Mouse (Mus musculus) kidney, embryonic 14.5 days (tissue): ENCODE data around the gene Tspan8. TPM values are rescaled to one million over a fixed set of nuclear protein-coding genes. Genes with fewer than 3 reads are reported as not detected.

Experiments used
- ATAC-seq: fragments of 200-750 bp; cut with Nextera tagmentation; 2 replicates; pipeline ENCODE4 v1.8.0; 2017; ENCODE audit warnings: moderate number of reproducible peaks, mild to moderate bottlenecking, moderate TSS enrichment, moderate library complexity; ENCODE audit not compliant: low FRiP score, low TSS enrichment
- H3K27ac ChIP-seq: fragments of 300-500 bp; sonication (generic); 2 replicates; pipeline ENCODE4 v1.5.1; 2014; ENCODE audit warnings: low read depth, mild to moderate bottlenecking, low read length, moderate library complexity, mixed read lengths
- H3K27me3 ChIP-seq: fragments of 300-500 bp; sonication (generic); 2 replicates; pipeline ENCODE4 v1.6.1; 2014; ENCODE audit warnings: mild to moderate bottlenecking, low read length; ENCODE audit not compliant: control insufficient read depth, insufficient read depth
- H3K36me3 ChIP-seq: fragments of 300-500 bp; sonication (generic); 2 replicates; pipeline ENCODE4 v1.6.1; 2014; ENCODE audit warnings: low read length, mixed read lengths; ENCODE audit not compliant: control insufficient read depth, insufficient read depth
- H3K4me1 ChIP-seq: fragments of 300-500 bp; sonication (generic); 2 replicates; pipeline ENCODE4 v1.6.1; 2014; ENCODE audit warnings: low read length, mixed read lengths; ENCODE audit not compliant: control insufficient read depth, insufficient read depth
- H3K4me2 ChIP-seq: fragments of 300-500 bp; sonication (generic); replicated peaks from 2 replicates; pipeline ENCODE4 v1.6.1; 2014; ENCODE audit warnings: low read depth, mild to moderate bottlenecking, low read length
- H3K4me3 ChIP-seq: fragments of 300-500 bp; sonication (generic); 2 replicates; pipeline ENCODE4 v1.5.1; 2014; ENCODE audit warnings: mild to moderate bottlenecking, low read length
- H3K9ac ChIP-seq: fragments of 300-500 bp; sonication (generic); 2 replicates; pipeline ENCODE4 v1.6.1; 2014; ENCODE audit warnings: low read depth, mild to moderate bottlenecking, low read length, moderate library complexity
- H3K9me3 ChIP-seq: fragments of 300-500 bp; sonication (generic); 2 replicates; pipeline ENCODE4 v1.6.1; 2016; ENCODE audit warnings: low read length; ENCODE audit not compliant: control insufficient read depth
- WGBS: fragments of 180-500 bp; shearing (Covaris S2); extraction: QIAGEN DNeasy Blood & Tissue Kit; methylation state at CpG from one replicate; pipeline ENCODE4 v1.1.7; 2014; 5-methylcytosine and 5-hydroxymethylcytosine counted together
- polyA plus RNA-seq: library from polyadenylated mRNA; unstranded; fragments of >200 nt; fragmentation: Nextera tagmentation; extraction: Ambion mirVana; gene quantifications from 2 replicates; pipeline ENCODE4 v1.2.1, GENCODE M21; 2014

Tspan8 gene
- polyA plus RNA-seq, 1 experiment from 2014 or later = 26.9 TPM

DNA sequence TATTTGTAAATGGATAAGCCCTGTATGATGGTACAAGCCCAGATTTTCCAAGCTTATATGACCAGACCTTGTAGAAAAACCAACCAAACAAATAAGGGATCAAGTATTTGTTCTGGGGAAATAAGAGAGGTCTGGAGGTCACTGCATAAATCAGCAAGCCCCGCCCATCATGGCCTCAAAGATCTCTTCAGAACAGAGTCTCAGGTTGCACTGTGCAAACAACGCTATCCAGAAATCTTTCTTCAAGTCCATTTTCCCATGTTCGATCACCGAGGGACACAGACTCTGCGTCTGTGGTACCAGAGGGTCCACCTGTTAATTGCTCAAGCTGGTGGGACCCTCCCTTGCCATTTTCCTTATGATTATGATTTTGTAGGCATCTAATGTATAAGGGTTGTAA, 45.3 kb downstream of the Tspan8 start:
- H3K4me1 ChIP-seq = no peaks in the 10 kb centered on the region; the same call in 1 of the 2 replicates
- H3K27me3 ChIP-seq = no peaks in the 10 kb centered on the region
- H3K27ac ChIP-seq = no peak overlapping the region
- H3K4me3 ChIP-seq = no peak overlapping the region
- H3K9me3 ChIP-seq = no peaks in the 10 kb centered on the region
- WGBS = 21% methylated on average over 5 of the region's 5 CpGs
- H3K36me3 ChIP-seq = no peaks in the 10 kb centered on the region
- H3K9ac ChIP-seq = no peak overlapping the region
- H3K4me2 ChIP-seq = no peak overlapping the region
- no peak for ATAC-seq

DNA sequence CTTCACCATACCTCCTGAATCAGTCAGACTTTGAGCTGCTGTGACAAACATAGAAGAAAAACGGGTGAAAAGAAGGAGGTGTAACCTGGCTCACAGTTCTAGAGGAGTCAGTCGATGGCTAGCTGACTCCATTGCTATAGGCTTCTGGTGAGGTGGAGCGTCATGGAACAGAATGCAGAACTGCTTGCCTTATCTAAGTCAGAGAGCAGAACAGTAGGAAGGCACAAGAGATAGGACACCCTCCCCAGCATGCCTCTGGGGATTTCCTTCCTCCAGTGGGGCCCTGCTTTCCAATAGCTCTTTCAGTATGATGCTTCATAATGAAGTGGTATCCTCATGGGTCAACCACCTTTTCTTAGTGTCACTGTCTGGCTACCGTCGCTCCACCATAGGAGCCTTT, 66.1 kb downstream of the Tspan8 start:
- Histone ChIP-seq H3K27me3 (no peaks in the 10 kb centered on the region), H3K4me1 (no peaks in the 10 kb centered on the region), H3K36me3 (no peaks in the 10 kb centered on the region), H3K9ac (no peak overlapping the region), H3K4me2 (no peak overlapping the region), H3K27ac (no peak overlapping the region), H3K9me3 (no peaks in the 10 kb centered on the region), H3K4me3 (no peak overlapping the region)
- WGBS = 91% methylated on average over 5 of the region's 5 CpGs
- no peak for ATAC-seq

DNA sequence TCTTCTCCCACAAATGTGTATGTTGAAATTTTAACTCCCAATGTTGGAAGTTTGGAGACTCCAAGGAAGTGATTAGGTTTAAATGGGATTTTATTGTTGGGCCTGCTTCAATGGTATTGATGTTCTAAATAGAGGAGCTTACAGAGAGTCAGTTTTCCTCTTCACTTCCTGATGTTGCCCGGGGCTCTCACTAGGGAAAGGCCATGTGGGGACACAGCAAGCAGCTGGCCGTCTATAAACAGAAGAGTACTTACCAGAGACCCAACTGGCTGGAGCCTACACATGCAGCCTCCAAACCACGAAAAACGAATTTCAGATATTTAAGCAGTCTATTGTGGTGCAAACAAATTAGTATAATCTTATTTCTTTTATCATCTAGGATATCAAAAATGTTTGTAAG, 75.3 kb downstream of the Tspan8 start:
- Histone ChIP-seq H3K4me3 (no peak overlapping the region), H3K27me3 (no peaks in the 10 kb centered on the region), H3K27ac (no peak overlapping the region), H3K4me1 (no peaks in the 10 kb centered on the region), H3K9me3 (no peaks in the 10 kb centered on the region), H3K36me3 (no peaks in the 10 kb centered on the region), H3K9ac (no peak overlapping the region), H3K4me2 (no peak overlapping the region)
- no peak for ATAC-seq
- 72% methylated on average over 4 of the region's 4 CpGs for WGBS

DNA sequence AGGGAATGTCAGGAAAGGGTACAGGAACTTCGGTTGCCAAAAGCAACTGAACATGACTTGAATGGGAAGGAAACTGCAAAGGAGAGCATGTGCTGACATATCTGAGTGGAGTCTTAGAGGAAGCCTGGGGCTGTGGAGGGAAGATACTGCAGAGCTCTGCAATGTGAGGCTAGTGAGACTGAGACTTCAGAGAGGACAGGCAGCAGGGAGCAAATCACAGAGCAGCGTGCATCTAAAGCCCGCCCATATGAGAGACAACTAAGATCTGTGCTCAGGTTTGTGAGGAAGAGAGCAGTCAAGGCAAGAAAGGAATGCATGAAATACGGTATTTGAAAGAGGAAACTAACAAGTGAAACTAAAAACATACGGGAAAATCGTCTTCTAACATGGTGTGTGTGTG, 76.3 kb downstream of the Tspan8 start:
- no peak overlapping the region for H3K4me2 ChIP-seq
- H3K9ac ChIP-seq = no peak overlapping the region
- no peaks in the 10 kb centered on the region for H3K36me3 ChIP-seq
- no peaks in the 10 kb centered on the region for H3K27me3 ChIP-seq
- H3K4me3 ChIP-seq = no peak overlapping the region
- WGBS = 77% methylated on average over 6 of the region's 6 CpGs
- H3K4me1 ChIP-seq = no peaks in the 10 kb centered on the region
- H3K9me3 ChIP-seq = no peaks in the 10 kb centered on the region
- H3K27ac ChIP-seq = no peak overlapping the region
- ATAC-seq = no peak

DNA sequence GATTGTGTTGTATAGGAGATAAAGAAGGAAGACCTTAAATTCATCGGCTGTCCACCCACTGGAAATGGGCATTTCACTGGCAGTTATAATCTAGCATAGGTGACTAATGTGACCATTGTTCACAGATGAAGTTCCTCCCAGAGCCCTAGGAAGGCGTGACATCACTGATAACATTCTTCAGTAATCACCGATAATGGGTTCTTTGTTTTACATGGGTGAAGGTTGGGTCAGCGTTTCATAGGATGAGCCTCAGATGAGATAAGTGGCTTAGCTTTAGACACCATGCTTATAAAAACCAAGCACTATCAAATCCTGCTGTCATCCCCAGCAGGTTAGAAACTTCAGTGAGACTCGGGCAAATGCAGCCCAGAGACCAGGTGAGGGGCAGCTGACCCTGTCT, 77.4 kb downstream of the Tspan8 start:
- H3K9me3 ChIP-seq = no peaks in the 10 kb centered on the region
- no peak for ATAC-seq
- no peaks in the 10 kb centered on the region for H3K36me3 ChIP-seq
- H3K4me2 ChIP-seq = no peak overlapping the region
- WGBS = 90% methylated on average over 5 of the region's 5 CpGs
- no peaks in the 10 kb centered on the region for H3K27me3 ChIP-seq
- no peaks in the 10 kb centered on the region for H3K4me1 ChIP-seq
- H3K9ac ChIP-seq = no peak overlapping the region
- H3K27ac ChIP-seq = no peak overlapping the region
- no peak overlapping the region for H3K4me3 ChIP-seq

DNA sequence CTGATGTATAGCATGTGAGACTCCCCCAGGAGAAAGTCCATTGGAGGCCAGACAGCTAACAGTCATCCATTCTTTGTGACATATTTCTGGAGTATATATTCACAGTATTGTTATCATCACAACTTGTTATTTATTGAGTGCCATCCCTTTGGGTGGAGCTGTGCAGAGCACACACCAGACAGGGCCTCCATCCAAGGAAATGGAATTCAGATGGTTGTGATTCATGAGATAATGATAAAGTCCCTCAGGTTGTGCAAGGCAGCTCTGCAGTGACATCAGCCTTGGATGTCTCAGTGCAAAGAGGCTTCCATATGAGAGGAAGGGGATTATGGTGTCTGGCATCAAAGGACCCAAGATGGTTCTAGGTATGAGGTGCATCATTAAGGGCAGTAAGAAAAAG, 80.1 kb downstream of the Tspan8 start:
- no peaks in the 10 kb centered on the region for H3K9me3 ChIP-seq
- ATAC-seq = no peak
- H3K9ac ChIP-seq = no peak overlapping the region
- H3K4me1 ChIP-seq = no peaks in the 10 kb centered on the region
- H3K4me3 ChIP-seq = no peak overlapping the region
- H3K36me3 ChIP-seq = no peaks in the 10 kb centered on the region
- H3K4me2 ChIP-seq = no peak overlapping the region
- H3K27me3 ChIP-seq = no peaks in the 10 kb centered on the region
- no peak overlapping the region for H3K27ac ChIP-seq

DNA sequence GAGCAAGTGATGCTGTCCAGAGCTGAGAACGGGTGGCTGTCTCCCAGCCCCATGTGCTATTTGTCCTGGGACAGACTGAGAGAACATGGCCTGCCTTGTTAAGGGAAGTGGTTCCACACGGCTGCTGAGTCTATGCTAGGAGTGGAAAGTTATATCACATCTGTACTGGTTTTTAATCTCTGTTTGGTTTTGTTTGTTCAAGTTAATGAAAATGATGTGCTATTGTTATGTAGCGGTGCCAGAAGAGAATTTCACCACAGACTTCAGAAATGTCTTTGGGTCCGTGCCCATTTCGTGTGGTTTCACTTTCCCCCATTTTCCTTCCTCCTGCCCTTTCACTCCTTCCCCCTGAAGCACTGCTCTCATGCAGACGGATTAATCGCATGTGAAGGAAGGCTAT, 80.6 kb downstream of the Tspan8 start:
- Histone ChIP-seq H3K27ac (no peak overlapping the region), H3K4me2 (no peak overlapping the region)

More for the DNA sequence above, 80.6 kb downstream of the Tspan8 start:
- H3K9me3 ChIP-seq = no peaks in the 10 kb centered on the region
- ATAC-seq = no peak
- no peak overlapping the region for H3K9ac ChIP-seq
- H3K4me1 ChIP-seq = no peaks in the 10 kb centered on the region
- H3K36me3 ChIP-seq = no peaks in the 10 kb centered on the region
- H3K27me3 ChIP-seq = no peaks in the 10 kb centered on the region
- no peak overlapping the region for H3K4me3 ChIP-seq
- WGBS = 68% methylated on average over 7 of the region's 7 CpGs

Other genes starting within 250 kb of the Tspan8 start
- gene A930009A15Rik, start 246.8 kb upstream of the Tspan8 start, polyA plus RNA-seq = 0.37 TPM in 1 of 2 replicates, not detected in the other
- 5.8 and 8.0 TPM in 2 replicates for gene Lgr5, start 229.1 kb upstream of the Tspan8 start, polyA plus RNA-seq
- 0.16 and 0.27 TPM in 2 replicates for gene Ptprr, start 201.4 kb downstream of the Tspan8 start, polyA plus RNA-seq